Mouse (Mus musculus): ENCODE measurements at regions not wholly inside any gene's neighbourhood (a gene's known extent, or its start where the extent isn't known, plus 50 kb on each side); places are given as distances from the start of the nearest gene placed in this dataset.

- in situ Hi-C loops (cut with MboI, MseI) = no loop called here
These were observed 639.4 kb upstream of the Adam5 start for GRCm38 (mm10) chr8:25463532-25463931.

- in situ Hi-C loops (cut with MboI, MseI) = no loop called here
These were observed 638.3 kb upstream of the Adam5 start for GRCm38 (mm10) chr8:25462492-25462891.

- in situ Hi-C loops (cut with MboI, MseI) = no loop called here
These were observed 631.5 kb upstream of the Adam5 start for GRCm38 (mm10) chr8:25455644-25456043.

GRCm38 (mm10) chr8:25454972-25455371 lies 630.8 kb upstream of the Adam5 start:
- in situ Hi-C loops (cut with MboI, MseI) = no loop called here

- in situ Hi-C loops (cut with MboI, MseI) = no loop called here
These were observed 629.7 kb upstream of the Adam5 start for GRCm38 (mm10) chr8:25453826-25454225.

- in situ Hi-C loops (cut with MboI, MseI) = no loop called here
These were observed 626.4 kb upstream of the Adam5 start for GRCm38 (mm10) chr8:25450544-25450943.

- in situ Hi-C loops (cut with MboI, MseI) = no loop called here
These were observed 625.4 kb upstream of the Adam5 start for GRCm38 (mm10) chr8:25449590-25449989.

- in situ Hi-C loops (cut with MboI, MseI) = no loop called here
These were observed 623.7 kb upstream of the Adam5 start for GRCm38 (mm10) chr8:25447900-25448299.

GRCm38 (mm10) chr8:25445968-25446367 lies 621.8 kb upstream of the Adam5 start:
- in situ Hi-C loops (cut with MboI, MseI) = no loop called here

- in situ Hi-C loops (cut with MboI, MseI) = no loop called here
These were observed 620.9 kb upstream of the Adam5 start for GRCm38 (mm10) chr8:25445054-25445453.

GRCm38 (mm10) chr8:25443552-25443951 lies 619.4 kb upstream of the Adam5 start:
- in situ Hi-C loops (cut with MboI, MseI) = no loop called here

- in situ Hi-C loops (cut with MboI, MseI) = no loop called here
These were observed 616.9 kb upstream of the Adam5 start for GRCm38 (mm10) chr8:25441057-25441441.

GRCm38 (mm10) chr8:25440391-25441056 lies 616.4 kb upstream of the Adam5 start:
- in situ Hi-C loops (cut with MboI, MseI) = no loop called here

- in situ Hi-C loops (cut with MboI, MseI) = no loop called here
These were observed 615.8 kb upstream of the Adam5 start for GRCm38 (mm10) chr8:25439971-25440370.

- in situ Hi-C loops (cut with MboI, MseI) = no loop called here
These were observed 614.0 kb upstream of the Adam5 start for GRCm38 (mm10) chr8:25438021-25438620.

- in situ Hi-C loops (cut with MboI, MseI) = no loop called here
These were observed 613.0 kb upstream of the Adam5 start for GRCm38 (mm10) chr8:25437178-25437577.

- in situ Hi-C loops (cut with MboI, MseI) = no loop called here
These were observed 606.4 kb upstream of the Adam5 start for GRCm38 (mm10) chr8:25430552-25430951.

- in situ Hi-C loops (cut with MboI, MseI) = no loop called here
These were observed 605.8 kb upstream of the Adam5 start for GRCm38 (mm10) chr8:25429846-25430482.

GRCm38 (mm10) chr8:25428761-25429160 lies 604.6 kb upstream of the Adam5 start:
- in situ Hi-C loops (cut with MboI, MseI) = no loop called here

GRCm38 (mm10) chr8:25426207-25426606 lies 602.0 kb upstream of the Adam5 start:
- in situ Hi-C loops (cut with MboI, MseI) = no loop called here

- in situ Hi-C loops (cut with MboI, MseI) = no loop called here
These were observed 597.3 kb upstream of the Adam5 start for GRCm38 (mm10) chr8:25421478-25421877.

GRCm38 (mm10) chr8:25410536-25410935 lies 586.4 kb upstream of the Adam5 start:
- in situ Hi-C loops (cut with MboI, MseI) = no loop called here

- in situ Hi-C loops (cut with MboI, MseI) = no loop called here
These were observed 583.7 kb upstream of the Adam5 start for GRCm38 (mm10) chr8:25407862-25408261.

Data from T-helper 1 cell (primary cell).